Mouse (Mus musculus) B cell, adult 2 months (primary cell): Measurements from ENCODE around the gene Kdelr1.
"Not testable (repeated sequence)": the region's sequence is repeated elsewhere in the genome, so short reads cannot be mapped to it uniquely, and the experiment has no call there.

Experiments
- DNase-seq, 2 experiments: peaks; one replicate each; pipeline ENCODE4 v3.0.0; 2022

Gene Kdelr1

DNA sequence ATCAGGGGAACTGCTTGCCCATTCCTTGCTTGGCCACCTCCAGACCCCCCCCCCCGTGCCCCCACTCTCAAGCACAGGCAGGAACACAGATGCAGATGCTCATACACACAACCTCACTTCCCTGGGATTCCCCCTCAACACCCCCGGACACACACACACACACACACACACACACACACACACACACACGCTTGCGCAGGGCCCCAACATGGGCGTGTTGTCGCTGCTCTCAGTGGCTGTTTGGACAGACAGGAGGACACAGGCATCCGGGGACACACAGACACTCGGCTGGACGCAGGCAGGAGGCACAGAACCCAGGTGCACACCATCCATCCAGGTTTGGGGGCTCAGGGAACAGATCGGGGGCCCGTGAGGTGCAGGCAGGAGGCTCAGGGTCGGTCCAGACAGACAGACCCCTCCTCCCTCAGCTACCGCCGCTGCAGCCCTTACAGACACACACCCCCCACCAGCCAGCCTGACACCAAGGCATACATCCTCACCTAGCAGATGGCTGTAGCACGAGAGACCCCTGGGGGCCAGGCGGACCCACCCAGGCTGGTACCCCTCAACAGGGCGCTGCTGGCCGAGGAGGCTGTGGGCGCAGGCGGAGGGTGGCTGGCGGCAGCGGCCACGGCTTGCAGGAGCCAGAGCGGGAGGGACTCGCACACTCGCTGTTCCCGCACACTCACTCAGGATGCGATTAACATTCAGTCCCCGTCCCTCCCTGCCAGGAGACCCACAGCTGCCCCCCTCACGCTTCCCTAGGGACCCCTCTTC lies 2.1 kb upstream of the Kdelr1 start:
- peak; percentile 47 to 52 for DNase-seq

DNA sequence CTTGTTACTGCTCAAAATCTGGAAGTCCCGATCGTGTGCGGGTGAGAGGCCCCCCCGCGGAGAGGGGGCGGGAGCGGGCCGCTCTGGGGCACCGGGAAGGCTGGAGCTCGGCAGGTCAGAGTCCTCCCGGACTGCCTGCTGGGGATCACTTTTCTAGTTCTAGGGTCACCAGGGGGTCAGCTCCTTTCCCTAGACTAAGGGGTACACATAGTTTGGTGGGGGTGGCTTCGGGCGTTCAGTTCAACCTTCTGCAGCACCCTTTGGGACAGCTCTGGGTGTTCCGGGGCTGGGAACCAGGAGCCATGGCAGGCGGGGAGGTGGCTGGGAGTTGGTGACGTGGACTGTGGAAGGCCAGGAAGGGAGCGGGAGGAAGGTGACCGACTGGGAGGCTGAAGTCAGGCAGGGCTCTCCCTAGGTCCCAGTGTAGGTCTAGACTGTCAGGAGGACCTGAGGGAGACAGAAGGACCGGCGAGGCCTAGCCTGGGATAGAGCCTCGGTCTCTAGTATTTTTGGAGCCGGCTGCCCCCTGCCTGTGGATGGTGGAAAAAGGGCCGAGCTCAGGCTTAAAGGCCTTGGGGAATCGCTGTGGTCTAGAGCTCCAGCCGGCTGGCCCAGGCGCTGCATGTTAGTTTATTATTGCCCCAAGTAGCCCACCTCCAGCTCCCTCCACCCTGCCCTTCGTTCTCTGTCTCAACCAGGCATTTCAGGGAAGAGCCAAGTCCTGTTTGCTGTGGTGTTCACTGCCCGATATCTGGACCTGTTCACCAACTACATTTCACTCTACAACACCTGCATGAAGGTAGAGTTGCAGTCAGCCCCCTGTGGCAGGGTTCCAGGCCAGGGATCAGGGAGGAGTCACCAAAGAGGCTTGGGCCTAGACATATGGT lies 732 bp downstream of the Kdelr1 start:
- peak; percentile 76 for DNase-seq

DNA sequence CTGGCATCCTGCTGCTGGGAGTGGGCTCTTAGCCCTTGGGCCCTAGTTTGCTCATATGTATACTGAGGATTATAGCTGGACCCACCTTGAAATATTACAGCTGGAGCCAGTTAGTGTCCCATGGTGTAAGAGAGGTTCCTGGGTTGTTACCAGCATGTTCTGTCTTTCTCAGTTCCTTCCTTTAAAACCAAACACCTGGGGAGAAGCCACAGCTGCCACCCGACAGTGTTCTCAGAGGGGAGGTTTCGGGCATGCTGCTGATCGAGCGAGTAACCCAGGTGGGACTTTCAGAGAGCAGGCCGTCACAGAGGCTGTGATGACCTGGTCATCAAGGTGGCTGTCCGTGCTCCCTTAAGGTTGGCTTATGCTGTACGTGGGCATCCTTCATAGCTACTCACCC lies 4.3 kb downstream of the Kdelr1 start:
- no peak for DNase-seq

DNA sequence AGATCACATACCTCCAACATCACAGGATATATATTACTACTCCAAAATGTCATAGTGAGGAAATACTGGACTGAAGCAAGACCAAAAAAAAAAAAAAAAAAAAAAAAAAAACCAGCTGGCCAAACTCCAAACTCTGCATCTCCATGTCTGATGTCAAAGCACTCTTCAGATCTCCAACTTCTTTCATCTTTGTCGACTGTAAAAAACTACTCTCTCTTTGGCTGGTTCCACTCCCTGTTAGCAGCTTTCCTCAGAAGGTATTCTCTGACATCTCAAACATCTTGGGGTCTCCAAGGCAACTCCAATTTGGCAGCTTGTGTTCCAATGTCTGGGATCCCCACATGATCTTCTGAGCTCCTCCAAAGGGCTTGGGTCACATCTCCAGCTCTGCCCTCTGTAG lies 5.7 kb downstream of the Kdelr1 start, which contains the start of gene Grin2d:
Gene Grin2d (minus strand): TSS at position 101 of the 400 bp plus-strand sequence.
- DNase-seq, result not testable (repeated sequence)

DNA sequence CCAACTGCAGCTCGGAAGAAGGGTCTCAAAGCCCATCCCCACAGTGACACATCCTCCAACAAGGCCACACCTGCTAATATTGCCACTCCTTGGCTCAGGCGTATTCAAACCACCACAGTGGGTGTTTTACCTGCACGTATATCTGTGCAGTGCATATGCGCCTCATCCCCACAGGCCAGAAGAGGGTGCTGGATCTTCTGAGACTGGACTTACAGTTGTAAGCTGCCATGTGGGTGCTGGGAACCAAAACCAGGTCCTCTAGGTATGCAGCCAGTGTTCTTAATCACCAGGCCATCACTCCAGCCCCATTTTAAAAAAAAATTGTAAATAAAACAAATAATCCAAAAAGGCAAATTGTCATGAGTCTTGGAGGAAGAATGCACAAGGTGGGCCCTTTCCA lies 8.0 kb downstream of the Kdelr1 start:
- no peak for DNase-seq

DNA sequence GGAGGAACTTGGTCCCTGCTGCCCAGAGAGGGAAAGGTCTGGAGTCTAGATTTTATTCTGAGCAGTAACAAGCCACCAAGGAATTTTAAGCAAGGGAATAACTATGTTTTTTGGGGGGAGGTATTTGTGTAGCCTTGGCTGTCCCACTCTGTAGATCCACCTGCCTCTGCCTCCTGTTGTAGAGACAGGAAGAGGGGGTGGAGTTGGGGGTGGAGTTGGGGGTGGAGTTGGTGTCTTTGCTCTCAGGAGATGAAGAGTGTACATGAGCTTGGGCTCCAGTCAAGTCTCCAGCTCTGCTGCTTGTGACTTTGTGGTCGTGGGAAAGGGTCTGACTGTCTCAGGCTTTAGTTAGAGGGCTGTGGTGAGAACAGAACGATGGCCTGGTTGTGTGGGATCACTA lies 8.4 kb downstream of the Kdelr1 start:
- no peak for DNase-seq

DNA sequence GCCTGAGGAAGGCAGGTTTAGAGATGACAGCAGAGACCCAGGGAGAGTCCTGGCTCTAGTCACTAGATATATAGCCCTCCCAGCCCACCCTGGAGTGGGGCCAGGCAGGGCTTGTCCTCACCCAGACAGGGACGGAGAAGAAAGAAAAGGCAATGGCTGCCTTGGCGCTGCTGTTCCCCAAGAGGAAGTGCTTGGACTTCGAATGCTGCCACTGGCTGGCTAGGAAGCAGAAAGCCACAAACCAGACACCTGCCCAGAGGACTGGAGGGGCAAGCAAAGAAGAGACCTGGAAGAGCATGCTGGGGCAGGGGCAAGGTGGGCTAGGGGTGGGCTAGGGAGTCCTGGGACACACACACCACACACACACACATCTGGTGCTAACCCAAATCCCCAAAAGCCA lies 14.7 kb downstream of the Kdelr1 start:
- DNase-seq, result no peak

DNA sequence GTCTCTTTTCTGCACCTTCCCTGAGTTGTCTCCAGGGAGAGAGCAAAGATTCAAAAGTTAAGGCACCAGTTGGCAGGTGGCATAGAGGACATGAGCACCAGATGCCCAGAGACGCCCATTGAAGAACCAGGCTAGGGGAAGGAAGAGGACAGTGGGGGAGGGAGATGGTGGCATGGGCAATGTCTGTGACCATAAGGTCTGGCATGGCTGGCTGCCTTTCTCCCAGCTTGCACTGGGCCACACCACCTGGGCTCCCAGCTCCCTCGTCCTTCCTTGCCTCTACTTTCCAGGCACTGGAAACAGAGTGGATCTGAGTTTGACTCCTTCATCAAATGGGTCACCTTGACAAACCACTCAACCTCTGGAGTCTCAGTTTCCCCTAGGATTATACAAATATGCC lies 20.1 kb downstream of the Kdelr1 start:
- no peak for DNase-seq

DNA sequence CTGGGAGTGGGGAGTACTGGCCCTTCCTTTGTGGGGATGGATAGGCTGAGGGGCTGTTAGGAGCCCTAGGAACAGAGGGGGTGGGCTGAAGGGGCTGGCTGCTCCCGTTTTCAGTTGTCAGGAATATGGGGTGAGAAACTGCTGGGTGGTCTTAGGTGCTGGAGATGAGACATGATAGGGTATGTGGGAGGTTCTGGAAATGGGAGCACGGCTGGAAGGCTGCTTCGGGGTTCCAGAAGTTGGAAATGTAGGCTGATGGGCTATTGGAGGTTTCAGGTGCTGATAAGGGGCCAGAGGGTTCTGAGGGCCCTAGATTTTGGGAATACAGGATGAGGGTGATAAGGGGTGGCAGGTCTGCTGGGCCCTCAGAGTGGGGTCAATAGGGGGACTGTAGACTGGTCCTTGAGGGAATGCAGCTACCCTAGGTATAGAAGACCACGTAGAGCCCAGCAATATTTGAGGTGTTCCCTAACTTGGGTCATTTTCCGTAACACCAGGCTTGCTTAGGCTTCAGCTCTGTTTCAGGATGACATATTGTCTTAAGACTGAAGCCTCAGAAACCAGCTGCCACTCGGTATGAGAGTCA lies 23.5 kb downstream of the Kdelr1 start:
- DNase-seq, result no peak

DNA sequence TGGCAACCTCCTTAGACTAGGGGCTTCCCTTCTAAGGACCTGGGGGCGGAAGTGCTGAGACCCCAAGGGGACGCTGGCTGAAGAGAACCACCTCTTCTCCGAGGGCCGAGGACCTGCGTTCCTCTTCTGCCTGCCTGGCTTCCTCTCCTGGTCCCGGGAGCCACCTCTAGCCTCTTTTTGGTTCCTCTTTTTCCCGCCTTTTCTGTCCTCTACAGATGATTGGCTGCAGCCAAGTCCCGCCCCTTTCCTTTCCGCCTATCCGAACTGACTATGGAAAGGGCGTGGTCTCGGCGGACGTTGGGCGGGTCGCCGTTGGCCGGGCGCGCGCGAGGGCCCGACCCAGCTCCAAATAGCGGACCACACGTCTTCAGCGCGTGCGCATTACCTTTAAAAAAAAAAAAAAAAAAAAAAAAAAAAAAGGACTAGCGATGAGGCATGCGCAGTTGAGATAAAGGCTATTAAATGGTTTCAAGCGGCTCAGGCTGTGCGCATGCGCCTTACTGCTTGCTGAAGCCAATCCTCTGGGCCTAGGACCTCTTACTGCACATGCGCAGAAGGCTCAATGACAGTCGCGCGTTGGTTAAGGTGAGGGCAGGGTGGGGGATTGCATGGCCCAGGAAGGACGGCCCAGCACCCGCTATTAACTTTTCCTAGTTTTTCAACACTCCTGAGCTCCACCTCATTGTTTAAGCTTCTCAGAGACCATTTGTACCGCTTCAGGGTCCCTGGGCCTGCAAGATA lies 24.1 kb downstream of the Kdelr1 start, which contains the start of the genes Syngr4 and Tmem143:
Gene Syngr4 (minus strand): TSS at position 198 of the 741 bp plus-strand sequence.
Gene Tmem143 (plus strand): TSS at position 425 of the 741 bp plus-strand sequence.
- DNase-seq, result peak; percentile 96

DNA sequence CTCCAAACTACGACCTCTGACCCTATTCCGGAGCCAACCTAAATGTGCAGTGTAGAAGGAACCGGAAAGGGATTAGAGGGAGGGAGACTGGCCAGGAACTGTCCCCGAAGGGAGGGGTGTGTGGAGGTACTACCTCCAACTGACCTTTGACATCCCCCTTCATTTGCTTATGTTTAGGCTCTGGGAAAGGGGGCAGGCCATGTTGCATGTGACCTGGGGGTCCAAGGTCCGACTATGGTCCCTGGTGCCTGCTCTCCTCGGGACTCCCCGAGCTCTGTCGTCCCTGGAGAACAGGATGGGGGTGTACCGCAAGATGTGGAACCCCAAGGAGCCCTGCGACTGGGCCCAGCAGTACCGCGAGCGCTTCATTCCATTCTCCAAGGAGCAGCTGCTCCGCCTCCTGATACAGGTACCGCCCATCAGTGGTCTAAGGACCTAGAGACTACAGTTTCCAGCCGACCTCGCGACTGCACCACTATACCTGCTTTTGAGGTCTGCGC lies 24.7 kb downstream of the Kdelr1 start:
- peak in 1 of 2 experiments; percentile 55 for DNase-seq

DNA sequence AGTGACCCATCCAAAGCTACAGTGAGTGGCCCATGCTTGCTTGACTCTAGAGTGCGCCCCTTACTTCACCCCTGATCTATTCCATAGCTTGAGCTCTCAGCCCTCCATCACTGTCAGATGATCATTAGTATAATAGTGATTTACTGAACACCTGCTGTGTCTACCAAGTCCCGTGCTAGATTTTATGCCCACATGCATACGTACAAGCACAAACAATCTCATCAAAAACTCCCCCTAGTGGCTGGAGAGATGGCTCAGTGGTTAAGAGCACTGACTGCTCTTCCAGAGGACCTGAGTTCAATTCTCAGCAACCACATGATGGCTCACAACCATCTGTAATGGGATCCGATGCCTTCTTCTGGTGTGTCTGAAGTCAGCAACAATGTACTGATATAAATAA lies 25.6 kb downstream of the Kdelr1 start:
- peak; percentile 65 to 72 for DNase-seq

DNA sequence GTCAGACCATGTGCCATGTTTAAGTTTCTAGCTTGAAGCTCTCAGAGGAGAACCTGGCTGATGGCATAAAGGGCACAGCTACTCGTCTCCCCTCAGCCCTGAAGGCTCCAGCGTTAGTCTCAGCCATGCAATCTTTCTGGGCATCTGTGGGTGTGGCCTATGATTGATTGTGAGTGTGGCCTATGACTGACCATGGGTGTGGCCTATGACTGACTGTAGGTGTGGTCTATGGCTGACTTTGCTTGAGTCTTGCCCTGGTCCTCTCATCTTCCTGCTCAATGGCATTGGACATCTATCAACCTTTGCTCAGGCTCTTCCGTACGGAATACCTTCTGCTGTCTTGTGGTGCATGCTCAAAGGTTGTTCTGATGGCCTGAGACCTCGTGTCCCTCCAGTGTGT lies 29.0 kb downstream of the Kdelr1 start:
- DNase-seq, result no peak

DNA sequence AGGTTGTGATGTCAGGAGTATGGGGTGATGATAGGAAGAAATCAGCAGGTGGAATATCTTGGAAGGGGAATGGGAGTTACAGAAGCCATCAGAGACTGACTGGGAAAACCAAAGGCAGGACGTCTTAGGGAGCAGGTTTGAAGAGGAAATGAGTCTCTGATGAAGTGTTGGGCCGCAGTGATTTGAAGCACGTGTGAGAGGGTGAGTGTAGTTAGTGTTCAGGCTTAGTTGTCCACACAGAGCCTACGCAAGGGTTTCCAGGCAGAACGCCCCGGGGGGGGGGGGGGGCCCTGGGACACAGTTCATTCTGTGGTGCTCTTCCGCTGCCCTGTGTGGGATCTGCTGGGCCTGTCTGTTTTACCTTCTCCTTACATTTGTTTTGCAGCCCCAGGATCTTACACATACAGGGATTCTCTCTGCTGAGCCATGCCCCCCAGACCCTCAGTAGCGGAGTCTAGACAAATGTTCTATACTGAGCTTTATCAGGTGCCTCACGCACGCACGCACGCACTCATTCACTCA lies 30.0 kb downstream of the Kdelr1 start:
- DNase-seq, result no peak

DNA sequence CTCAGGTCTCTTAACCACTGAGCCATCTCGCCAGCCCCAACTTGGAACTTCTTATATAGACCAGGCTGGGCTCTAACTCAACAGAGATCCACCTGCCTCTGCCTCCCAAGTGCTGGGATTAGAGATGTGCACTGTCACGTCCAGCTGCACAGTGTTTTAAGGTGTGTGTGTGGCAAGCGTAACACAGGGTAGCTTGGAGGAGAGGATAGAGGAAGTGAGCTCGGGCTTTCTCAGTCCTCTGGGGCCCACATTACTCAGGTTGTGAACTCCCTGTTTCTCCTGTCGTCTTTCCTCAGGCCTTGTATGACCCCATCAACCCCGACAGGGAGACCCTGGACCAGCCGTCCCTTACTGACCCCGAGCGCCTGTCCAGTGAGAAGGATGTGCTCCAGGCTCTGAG lies 34.0 kb downstream of the Kdelr1 start:
- DNase-seq, result peak in 1 of 2 experiments; percentile 22

DNA sequence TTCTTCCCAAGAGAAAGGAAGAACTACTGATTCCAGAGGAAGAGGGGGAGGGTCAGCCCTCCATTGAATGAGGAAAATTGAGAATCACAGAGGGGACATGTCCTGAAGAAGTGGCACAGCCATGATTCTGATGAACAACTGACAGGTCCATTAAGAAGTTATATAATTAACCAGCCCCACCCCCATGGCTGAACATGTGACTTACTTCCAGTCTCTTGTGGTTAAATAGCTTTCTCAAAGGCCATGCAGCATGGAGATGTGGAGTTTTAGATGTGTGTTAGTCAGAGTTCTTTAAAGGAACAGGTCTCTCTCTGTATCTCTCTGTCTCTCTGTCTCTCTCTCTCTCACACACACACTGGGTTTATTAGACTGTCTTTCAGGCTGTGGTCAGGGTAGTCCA lies 35.8 kb downstream of the Kdelr1 start:
- peak in 1 of 2 experiments; percentile 28 for DNase-seq

DNA sequence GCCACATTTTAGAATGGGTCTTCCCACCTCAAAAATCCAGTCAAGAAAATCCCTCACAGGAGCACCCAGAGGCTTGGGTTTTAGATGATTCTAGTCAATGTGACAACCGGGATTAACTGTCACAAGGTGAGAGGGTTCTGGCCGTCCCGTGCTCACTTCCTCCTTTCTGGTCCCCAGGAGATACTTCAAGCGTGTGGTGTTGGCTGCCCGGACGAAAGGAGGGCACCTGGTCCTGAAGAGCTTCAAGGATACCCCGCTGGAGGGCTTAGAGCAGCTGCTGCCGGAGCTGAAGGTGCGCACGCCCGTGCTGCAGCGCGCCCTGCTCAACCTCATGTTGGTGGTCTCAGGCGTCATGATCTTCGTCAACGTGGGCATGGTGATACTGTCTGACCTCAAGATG lies 36.6 kb downstream of the Kdelr1 start:
- DNase-seq, result peak; percentile 15 to 28

DNA sequence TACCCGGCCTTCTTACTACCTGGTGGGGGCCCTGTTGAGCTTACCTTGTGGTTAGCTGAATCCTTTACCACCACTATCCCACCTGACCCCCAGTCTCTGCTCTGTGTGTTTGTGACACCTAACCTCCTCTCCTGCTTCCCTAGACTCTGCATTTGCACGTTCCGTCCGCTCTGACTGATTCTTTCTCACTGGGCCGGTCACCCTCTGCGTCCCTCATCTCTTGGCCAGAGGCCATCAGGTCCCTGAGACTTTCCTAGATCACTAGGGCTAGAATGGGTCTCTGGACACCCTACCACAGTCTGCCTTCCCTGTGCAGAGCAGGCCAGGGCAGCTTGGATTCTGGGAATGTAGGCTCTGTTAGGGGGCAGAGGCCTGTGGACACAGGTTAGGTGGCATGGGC lies 41.5 kb downstream of the Kdelr1 start:
- DNase-seq, result no peak

DNA sequence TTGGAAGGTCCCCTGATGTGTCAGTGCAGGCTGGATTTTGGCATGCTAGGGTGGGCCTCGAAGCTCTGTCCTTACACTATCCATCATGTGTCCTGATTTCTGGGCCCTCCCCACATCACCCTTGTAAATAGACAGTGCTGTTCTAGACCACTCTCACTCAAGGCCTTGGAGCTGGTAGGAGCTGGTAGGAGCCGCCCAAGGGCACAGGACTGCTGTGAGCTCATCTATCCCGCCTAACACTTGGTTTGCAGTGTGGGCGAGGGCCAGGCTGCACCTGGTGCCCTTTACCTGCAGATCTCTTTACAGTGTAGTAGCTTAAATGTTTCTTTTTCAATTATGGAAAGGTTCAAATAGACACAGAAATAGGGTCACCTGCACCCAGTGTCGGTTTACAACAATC lies 42.4 kb downstream of the Kdelr1 start:
- no peak for DNase-seq

DNA sequence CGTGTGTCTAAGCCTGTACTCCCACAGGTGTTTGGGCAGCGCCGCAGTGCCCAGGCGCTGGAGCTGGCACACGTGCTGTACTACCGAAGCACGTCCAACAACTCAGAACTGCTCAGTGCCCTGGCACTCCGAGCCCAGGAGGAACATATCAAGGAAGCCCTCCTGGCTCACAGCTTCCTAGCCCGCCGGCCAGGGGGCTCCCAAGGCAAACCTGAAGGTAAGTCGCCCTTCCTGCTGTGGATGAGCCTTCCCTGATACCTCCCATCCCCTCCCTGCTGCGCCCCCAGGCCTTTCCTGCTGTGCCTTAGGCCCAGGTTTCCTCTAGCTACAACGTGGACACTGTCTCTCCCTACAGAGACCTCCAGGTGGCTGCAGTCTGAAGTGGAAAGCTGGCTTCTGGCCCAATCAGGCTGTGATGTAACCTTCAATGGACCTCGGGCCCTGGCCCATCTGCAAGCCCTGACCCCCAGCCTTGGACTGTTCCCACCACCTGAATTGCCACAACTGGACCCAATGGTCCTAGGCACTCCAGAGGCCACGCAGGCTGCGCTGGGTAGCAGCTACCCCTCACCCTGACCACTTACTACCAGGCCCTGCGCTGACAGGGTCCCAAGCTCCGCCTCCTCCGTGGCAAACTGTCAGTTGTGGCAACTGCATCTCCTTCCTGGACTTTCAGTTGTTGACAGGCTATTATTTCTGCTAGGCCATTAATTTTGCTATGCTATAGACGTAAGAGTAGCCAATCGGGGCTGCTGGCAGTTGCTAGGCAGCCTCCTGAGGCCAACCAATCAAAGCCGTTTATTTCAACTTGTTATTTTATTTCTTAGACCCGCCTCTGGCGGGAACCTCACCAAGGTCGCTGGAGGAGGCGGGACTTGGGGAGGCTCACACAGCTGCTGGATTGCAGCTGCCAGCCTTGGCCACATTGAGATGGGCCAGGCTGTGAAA lies 43.8 kb downstream of the Kdelr1 start:
- peak; percentile 77 to 78 for DNase-seq
